Comparison of ENCODE assay signal across 24 mouse cellular contexts in genomic region chr1:181624876-181625275, GRCm38 (mm10). TPM values are rescaled to one million over a fixed set of nuclear protein-coding genes. Genes with fewer than 3 reads are reported as not detected.
A peak's percentile ranks its signal among the peaks of the same experiment; 100 is the strongest.
DNase-seq lines count a peak whose midpoint lies in the region; ATAC-seq lines count a peak whose summit lies in the region.
"Had no signal": no experiment of that assay in that cellular context is flagged by ENCODE, and none has a peak within 500 bp of the region (broad histone marks: within the 10 kb centered on the region; RNA-seq: fewer than 3 reads in every experiment).

No protein-coding gene starts in this region.

- ATAC-seq in frontal cortex, adult (ENCODE audit: low TSS enrichment): peak; percentile 90
- ATAC-seq: activated CD4-positive, CD25-positive, alpha-beta regulatory T cell, adult 4 months; forebrain, embryonic 15.5 days; intestine, postnatal 0 days had no signal

- DNase-seq in frontal cortex, postnatal 25 days (ENCODE audit: low spot score in 2 of 2): no peak
- DNase-seq in layer of hippocampus, postnatal 36 days: peak; percentile 13 to 16
- DNase-seq in layer of hippocampus, postnatal 10 days (ENCODE audit: low spot score in 2 of 2): no peak
- peak; percentile 27 to 48 for DNase-seq in left cerebral cortex, adult 9 months (ENCODE audit: low spot score in 2 of 2)
- peak; percentile 13 for DNase-seq in right cerebral cortex, postnatal 14 days
- no peak for DNase-seq in kidney, adult 9 months
- DNase-seq in urinary bladder, postnatal 10 days (ENCODE audit: low spot score): no peak
- DNase-seq: adrenal gland, adult 2 months; adrenal gland, postnatal 36 days; cerebellum, adult 9-10 months; cerebellum, postnatal 36 days; gastrocnemius, postnatal 25 days; heart, adult 2 months; heart, postnatal 10 days; kidney, postnatal 25 days; liver; lung, adult 2 months; lung, postnatal 10 days; midbrain, embryonic 14.5 days; thymus, postnatal 14 days had no signal

RNA-seq across cellular contexts. Expression of gene Dnah14, which starts 48.5 kb away (rescaled TPM):
- under 1 TPM; 0.22 to 0.76 TPM for total RNA-seq in layer of hippocampus, postnatal 36 days (2021)
- total RNA-seq in layer of hippocampus, postnatal 10 days (2021): 1 to 10 TPM in 1 of 2 experiments, under 1 TPM in 1; 0.98 to 2.4 TPM
- total RNA-seq: heart, adult 2 months; heart, postnatal 10 days had no signal

Comparison
In these comparisons a context has a peak if more than half of its experiments do, and no peak if none do; other contexts are left out.
1. DNase-seq: peak in layer of hippocampus, postnatal 36 days (2 of 2), left cerebral cortex, adult 9 months (2 of 2) and right cerebral cortex, postnatal 14 days (single experiment); none in frontal cortex, postnatal 25 days (0 of 2), layer of hippocampus, postnatal 10 days (0 of 2), kidney, adult 9 months (single experiment) and urinary bladder, postnatal 10 days (single experiment).